ENCODE assay signal across 9 mouse cellular contexts in genomic region chr8:73233358-73234041, GRCm38 (mm10).
DNase-seq lines count a peak whose midpoint lies in the region; ATAC-seq and TF ChIP-seq lines count a peak whose summit lies in the region.
"Had no signal": no experiment of that assay in that cellular context is flagged by ENCODE, and none has a peak within 500 bp of the region (broad histone marks: within the 10 kb centered on the region; RNA-seq: fewer than 3 reads in every experiment).

No protein-coding gene starts in this region.

- no peak overlapping the region for H3K9ac ChIP-seq in liver, embryonic 14.5 days (replicated peaks)
- no peak overlapping the region for H3K9ac ChIP-seq in liver, embryonic 12.5 days
- H3K9ac ChIP-seq in forebrain, embryonic 15.5 days (replicated peaks) = no peak overlapping the region
- H3K9ac ChIP-seq in limb, embryonic 13.5 days = no peak overlapping the region
- H3K9ac ChIP-seq: heart, embryonic 15.5 days had no signal

- no peak for TF ChIP-seq EP300 in liver, embryonic 14.5 days (IDR thresholded peaks at IDR 0.05; ENCODE audit: low read depth)

- DNase-seq in liver, embryonic 14.5 days (ENCODE audit: low read depth in 3 of 3, low spot score in 3 of 3) = peak in 1 of 3 experiments; percentile 3
- DNase-seq in adrenal gland, postnatal 36 days = peak; percentile 9 to 51
- peak; percentile 11 for DNase-seq in kidney, adult 18-20 months
- peak; percentile 15 to 56 for DNase-seq in right cerebral cortex, postnatal 36 days (ENCODE audit: low spot score in 2 of 2)
- DNase-seq in urinary bladder, postnatal 10 days (ENCODE audit: low spot score) = no peak

- 44% methylated on average over 6 of the region's 6 CpGs for WGBS in liver, embryonic 14.5 days (ENCODE audit: insufficient replicate concordance)
- WGBS in liver, embryonic 12.5 days (ENCODE audit: insufficient replicate concordance) = 33% methylated on average over 6 of the region's 6 CpGs
- 70% methylated on average over 6 of the region's 6 CpGs for WGBS in forebrain, embryonic 15.5 days
- 59% methylated on average over 6 of the region's 6 CpGs for WGBS in limb, embryonic 13.5 days

- no peaks in the 10 kb centered on the region for H3K9me3 ChIP-seq in liver, embryonic 14.5 days (ENCODE audit: control insufficient read depth, low read length)
- H3K9me3 ChIP-seq in liver, embryonic 12.5 days (replicated peaks) = no peaks in the 10 kb centered on the region
- H3K9me3 ChIP-seq in forebrain, embryonic 15.5 days = no peaks in the 10 kb centered on the region
- no peaks in the 10 kb centered on the region for H3K9me3 ChIP-seq in limb, embryonic 13.5 days
- H3K9me3 ChIP-seq: heart, embryonic 15.5 days had no signal

- no peaks in the 10 kb centered on the region for H3K4me1 ChIP-seq in liver, embryonic 14.5 days (replicated peaks; ENCODE audit: control insufficient read depth in 2 of 2, insufficient read depth in 2 of 2, low read length in 1 of 2)
- no peaks in the 10 kb centered on the region for H3K4me1 ChIP-seq in liver, embryonic 12.5 days
- no peaks in the 10 kb centered on the region for H3K4me1 ChIP-seq in forebrain, embryonic 15.5 days
- no peaks in the 10 kb centered on the region for H3K4me1 ChIP-seq in limb, embryonic 13.5 days

- H3K4me2 ChIP-seq in liver, embryonic 14.5 days (ENCODE audit: low read depth) = no peak overlapping the region
- H3K4me2 ChIP-seq in liver, embryonic 12.5 days = no peak overlapping the region
- H3K4me2 ChIP-seq in forebrain, embryonic 15.5 days (replicated peaks) = no peak overlapping the region
- no peak overlapping the region for H3K4me2 ChIP-seq in limb, embryonic 13.5 days (replicated peaks)
- H3K4me2 ChIP-seq: heart, embryonic 15.5 days had no signal

- H3K27ac ChIP-seq in liver, embryonic 14.5 days = no peak overlapping the region
- H3K27ac ChIP-seq in liver, embryonic 12.5 days = no peak overlapping the region
- H3K27ac ChIP-seq in forebrain, embryonic 15.5 days (replicated peaks) = no peak overlapping the region
- no peak overlapping the region for H3K27ac ChIP-seq in limb, embryonic 13.5 days
- H3K27ac ChIP-seq: heart, embryonic 15.5 days had no signal

- ATAC-seq in liver, embryonic 14.5 days (ENCODE audit: insufficient read depth) = no peak
- ATAC-seq in liver, embryonic 12.5 days = no peak
- ATAC-seq in forebrain, embryonic 15.5 days (replicated peaks) = peak; percentile 81
- ATAC-seq in limb, embryonic 13.5 days (ENCODE audit: low FRiP score, low read depth) = 0 out of 2 replicates have a peak, but pooled peaks have one; percentile 24

- H3K36me3 ChIP-seq in liver, embryonic 14.5 days (replicated peaks; ENCODE audit: control insufficient read depth, insufficient read depth, low read depth) = no peaks in the 10 kb centered on the region
- H3K36me3 ChIP-seq in liver, embryonic 12.5 days = no peaks in the 10 kb centered on the region
- no peaks in the 10 kb centered on the region for H3K36me3 ChIP-seq in forebrain, embryonic 15.5 days
- H3K36me3 ChIP-seq in limb, embryonic 13.5 days = no peaks in the 10 kb centered on the region
- H3K36me3 ChIP-seq: heart, embryonic 15.5 days had no signal

- H3K4me3 ChIP-seq in liver, embryonic 14.5 days (ENCODE audit: insufficient read depth in 1 of 2, low read depth in 2 of 2, low read length in 2 of 2) = no peak overlapping the region
- H3K4me3 ChIP-seq in liver, embryonic 12.5 days = no peak overlapping the region
- no peak overlapping the region for H3K4me3 ChIP-seq in forebrain, embryonic 15.5 days
- H3K4me3 ChIP-seq in limb, embryonic 13.5 days = no peak overlapping the region
- H3K4me3 ChIP-seq: heart, embryonic 15.5 days had no signal

- peak; percentile 40; the same call in 1 of the 2 replicates for TF ChIP-seq CTCF in liver, embryonic 14.5 days (IDR thresholded peaks at IDR 0.05; ENCODE audit: low read depth)

- no peaks in the 10 kb centered on the region for H3K27me3 ChIP-seq in liver, embryonic 14.5 days (ENCODE audit: control insufficient read depth, insufficient read depth, low read length)
- no peaks in the 10 kb centered on the region for H3K27me3 ChIP-seq in liver, embryonic 12.5 days (replicated peaks)
- H3K27me3 ChIP-seq in forebrain, embryonic 15.5 days = no peaks in the 10 kb centered on the region
- H3K27me3 ChIP-seq in limb, embryonic 13.5 days = no peaks in the 10 kb centered on the region
- H3K27me3 ChIP-seq: heart, embryonic 15.5 days had no signal

Comparison
In these comparisons a context has a peak if more than half of its experiments do, and no peak if none do; other contexts are left out.
1. ATAC-seq: peak in forebrain, embryonic 15.5 days (single experiment) and limb, embryonic 13.5 days (single experiment); none in liver, embryonic 14.5 days (single experiment) and liver, embryonic 12.5 days (single experiment).